Mouse (Mus musculus) limb, embryonic 11.5 days (tissue): Measurements from ENCODE around the gene Gm10642. TPM values are rescaled to one million over a fixed set of nuclear protein-coding genes. Genes with fewer than 3 reads are reported as not detected.

Source experiments
- ATAC-seq: fragments of 200-750 bp; cut with Nextera tagmentation; 2 replicates; pipeline ENCODE4 v1.8.0; 2017; ENCODE audit warnings: low read depth; ENCODE audit not compliant: insufficient number of reproducible peaks, low FRiP score, low TSS enrichment
- DNase-seq: peaks from one replicate; pipeline ENCODE4 v3.0.0-alpha.2; 2015; ENCODE audit warnings: low spot score
- H3K27ac ChIP-seq: fragments of 300-500 bp; sonication (generic); replicated peaks from 2 replicates; pipeline ENCODE4 v1.5.1; 2014; ENCODE audit warnings: low read depth, mild to moderate bottlenecking, low read length
- H3K27me3 ChIP-seq: fragments of 300-500 bp; sonication (generic); 2 replicates; pipeline ENCODE4 v1.6.1; 2014; ENCODE audit warnings: mild to moderate bottlenecking, low read length, mixed read lengths; ENCODE audit not compliant: control insufficient read depth, insufficient read depth
- H3K36me3 ChIP-seq: fragments of 300-500 bp; sonication (generic); 2 replicates; pipeline ENCODE4 v1.6.1; 2014; ENCODE audit warnings: mild to moderate bottlenecking, low read length, moderate library complexity, mixed read lengths; ENCODE audit not compliant: control insufficient read depth, insufficient read depth
- H3K4me1 ChIP-seq: fragments of 300-500 bp; sonication (generic); 2 replicates; pipeline ENCODE4 v1.6.1; 2014; ENCODE audit warnings: low read length, mixed read lengths; ENCODE audit not compliant: control insufficient read depth, insufficient read depth
- H3K4me2 ChIP-seq: fragments of 300-500 bp; sonication (generic); 2 replicates; pipeline ENCODE4 v1.6.1; 2014; ENCODE audit warnings: low read depth, mild to moderate bottlenecking, moderate library complexity; ENCODE audit not compliant: severe bottlenecking
- H3K4me3 ChIP-seq: fragments of 300-500 bp; sonication (generic); 2 replicates; pipeline ENCODE4 v1.5.1; 2014; ENCODE audit warnings: low read depth, low read length
- H3K9ac ChIP-seq: fragments of 300-500 bp; sonication (generic); 2 replicates; pipeline ENCODE4 v1.6.1; 2014; ENCODE audit warnings: mild to moderate bottlenecking, low read length
- H3K9me3 ChIP-seq: fragments of 300-500 bp; sonication (generic); 2 replicates; pipeline ENCODE4 v1.6.1; 2016; ENCODE audit warnings: low read length; ENCODE audit not compliant: control insufficient read depth
- WGBS: fragments of 180-500 bp; shearing (Covaris S2); extraction: QIAGEN DNeasy Blood & Tissue Kit; methylation state at CpG from one replicate; pipeline ENCODE4 v1.1.7; 2014; 5-methylcytosine and 5-hydroxymethylcytosine counted together
- polyA plus RNA-seq: library from polyadenylated mRNA; unstranded; fragments of >200 nt; fragmentation: Nextera tagmentation; extraction: Ambion mirVana; gene quantifications from 2 replicates; pipeline ENCODE4 v1.2.1, GENCODE M21; 2014

Gene Gm10642
- polyA plus RNA-seq, 1 experiment from 2014 or later, result 0.17 TPM

GRCm38 (mm10) chr9:70703597-70704203, 47.6 kb downstream of the Gm10642 start:
- WGBS, result 94% methylated on average over 5 of the region's 5 CpGs
- Histone ChIP-seq H3K9me3 (no peaks in the 10 kb centered on the region), H3K4me2 (no peak overlapping the region), H3K9ac (no peak overlapping the region), H3K4me3 (no peak overlapping the region), H3K36me3 (no peaks in the 10 kb centered on the region), H3K27ac (no peak overlapping the region), H3K4me1 (no peaks in the 10 kb centered on the region), H3K27me3 (no peaks in the 10 kb centered on the region)
- ATAC-seq (no peak), DNase-seq (no peak)

- ATAC-seq, result no peak
- Histone ChIP-seq H3K4me2 (no peak overlapping the region), H3K27me3 (no peaks in the 10 kb centered on the region), H3K9me3 (no peaks in the 10 kb centered on the region), H3K27ac (no peak overlapping the region), H3K36me3 (no peaks in the 10 kb centered on the region), H3K9ac (no peak overlapping the region), H3K4me3 (no peak overlapping the region), H3K4me1 (no peaks in the 10 kb centered on the region)
- WGBS, result 97% methylated on average over 1 of the region's 1 CpGs
- DNase-seq, result no peak
Observed at GRCm38 (mm10) chr9:70706444-70706843, 50.4 kb downstream of the Gm10642 start.

Other genes with a start within 250 kb of the Gm10642 start
- gene Ccnb2, start 234.7 kb upstream of the Gm10642 start, polyA plus RNA-seq, result 255 TPM in 2 replicates
- gene Rnf111, start 152.5 kb upstream of the Gm10642 start, polyA plus RNA-seq, result 31.7 and 34.7 TPM in 2 replicates
- gene Sltm, start 113.5 kb upstream of the Gm10642 start, polyA plus RNA-seq, result 70.1 and 72.3 TPM in 2 replicates
- 3.3 and 4.3 TPM in 2 replicates for gene Mindy2, start 923 bp downstream of the Gm10642 start, polyA plus RNA-seq
- 52.4 and 52.5 TPM in 2 replicates for gene Adam10, start 22.7 kb downstream of the Gm10642 start, polyA plus RNA-seq